Mouse (Mus musculus) CH12.LX (cell line): ENCODE results near the gene Paqr5. TPM values are rescaled to one million over a fixed set of nuclear protein-coding genes. Genes with fewer than 3 reads are reported as not detected.

ENCODE experiments used
- DNase-seq: peaks from one replicate; pipeline ENCODE4 v3.0.0-alpha.2; 2013; ENCODE audit errors: extremely low read depth
- H3K27ac ChIP-seq: 2 replicates; pipeline ENCODE4 v1.5.1; 2012; ENCODE audit warnings: low read depth, mild to moderate bottlenecking, control low read depth, moderate library complexity; ENCODE audit not compliant: insufficient read depth
- H3K27me3 ChIP-seq: replicated peaks from 2 replicates; pipeline ENCODE3; 2012; ENCODE audit warnings: inconsistent platforms
- H3K36me3 ChIP-seq, 2 experiments: replicated peaks in 1 of 2; 2 replicates each; pipeline versions ENCODE3 to v1.6.1; 2012; ENCODE audit warnings: inconsistent platforms in 1 of 2, low read length in 1 of 2, mild to moderate bottlenecking in 1 of 2, mixed read lengths in 1 of 2, moderate library complexity in 1 of 2; ENCODE audit not compliant: control insufficient read depth in 1 of 2, insufficient read depth in 1 of 2
- H3K4me1 ChIP-seq, 2 experiments: 2 replicates each; pipeline ENCODE4 v1.6.1; 2012; ENCODE audit warnings: inconsistent platforms in 1 of 2, moderate library complexity in 1 of 2; ENCODE audit not compliant: insufficient read depth in 2 of 2, control insufficient read depth in 1 of 2
- H3K4me2 ChIP-seq: 2 replicates; pipeline ENCODE4 v1.6.1; 2012; ENCODE audit warnings: low read depth, mild to moderate bottlenecking, control low read depth; ENCODE audit not compliant: poor library complexity, insufficient read depth, severe bottlenecking
- H3K4me3 ChIP-seq, 3 experiments: fragments of 150-350 bp in 1 of 3; sonication (generic) in 1 of 3; replicated peaks in 1 of 3; 2 replicates each; pipeline versions ENCODE3 to v1.5.1; 2011 to 2012; ENCODE audit warnings: low read depth in 2 of 3, low read length in 2 of 3, mild to moderate bottlenecking in 2 of 3, moderate library complexity in 2 of 3, control low read depth in 1 of 3, improper control_type of control experiment in 1 of 3, inconsistent platforms in 1 of 3, mixed read lengths in 1 of 3; ENCODE audit not compliant: poor library complexity in 1 of 3
- H3K79me2 ChIP-seq: replicated peaks from 2 replicates; pipeline ENCODE4 v1.6.1; 2012; ENCODE audit warnings: mild to moderate bottlenecking, moderate library complexity; ENCODE audit not compliant: control insufficient read depth, poor library complexity, insufficient read depth, severe bottlenecking; ENCODE audit errors: extremely low read depth
- H3K9ac ChIP-seq: 2 replicates; pipeline ENCODE4 v1.6.1; 2012; ENCODE audit warnings: low read depth, mild to moderate bottlenecking, control low read depth, moderate library complexity; ENCODE audit not compliant: insufficient read depth
- H3K9me3 ChIP-seq: replicated peaks from 2 replicates; pipeline ENCODE3; 2012; ENCODE audit warnings: low read length, inconsistent platforms, mixed read lengths
- BHLHE40 ChIP-seq: IDR thresholded peaks from 2 replicates; pipeline ENCODE4 v1.6.1; 2011; ENCODE audit warnings: mild to moderate bottlenecking, low read depth, low read length, improper control_type of control experiment
- CHD1 ChIP-seq: IDR thresholded peaks from 2 replicates; pipeline ENCODE4 v1.6.1; 2012; ENCODE audit warnings: low read depth, low read length, improper control_type of control experiment, inconsistent platforms
- CTCF ChIP-seq, 2 experiments: IDR thresholded peaks in 1 of 2; conservative IDR thresholded peaks in 1 of 2; 2 replicates each; pipeline ENCODE4 v1.5.1; 2011 to 2012; ENCODE audit warnings: low read depth in 2 of 2, low read length in 2 of 2, improper control_type of control experiment in 1 of 2, inconsistent platforms in 1 of 2, mild to moderate bottlenecking in 1 of 2, moderate library complexity in 1 of 2
- EP300 ChIP-seq: IDR thresholded peaks from 2 replicates; pipeline ENCODE4 v1.6.1; 2011; ENCODE audit warnings: low read length, improper control_type of control experiment
- HCFC1 ChIP-seq: IDR thresholded peaks from 2 replicates; pipeline ENCODE4 v1.6.1; 2012; ENCODE audit warnings: low read depth, mild to moderate bottlenecking, inconsistent platforms, low read length, improper control_type of control experiment
- JUN ChIP-seq: IDR thresholded peaks from 2 replicates; pipeline ENCODE4 v1.6.1; 2011; ENCODE audit warnings: low read depth, mild to moderate bottlenecking, low read length, improper control_type of control experiment, moderate library complexity; ENCODE audit not compliant: insufficient read depth
- MAFK ChIP-seq: IDR thresholded peaks from 2 replicates; pipeline ENCODE4 v1.6.1; 2011; ENCODE audit warnings: low read length, improper control_type of control experiment; ENCODE audit not compliant: insufficient replicate concordance
- MAX ChIP-seq: IDR thresholded peaks from 2 replicates; pipeline ENCODE4 v1.6.1; 2011; ENCODE audit warnings: low read length, improper control_type of control experiment
- MEF2A ChIP-seq: IDR thresholded peaks from 2 replicates; pipeline ENCODE4 v1.6.1; 2014; ENCODE audit warnings: low read depth, mild to moderate bottlenecking, inconsistent platforms, low read length, improper control_type of control experiment, borderline replicate concordance
- MXI1 ChIP-seq: IDR thresholded peaks from 2 replicates; pipeline ENCODE4 v1.6.1; 2011; ENCODE audit warnings: mild to moderate bottlenecking, low read depth, low read length, improper control_type of control experiment
- NRF1 ChIP-seq: IDR thresholded peaks from 2 replicates; pipeline ENCODE4 v1.6.1; 2014; ENCODE audit warnings: low read depth, mild to moderate bottlenecking, inconsistent platforms, low read length, improper control_type of control experiment, moderate library complexity
- PAX5 ChIP-seq: IDR thresholded peaks from 2 replicates; pipeline ENCODE4 v1.6.1; 2012; ENCODE audit warnings: low read length, inconsistent platforms, mixed read lengths
- POLR2AphosphoS2 ChIP-seq: IDR thresholded peaks from 2 replicates; pipeline ENCODE4 v1.6.1; 2011; ENCODE audit warnings: low read depth, low read length, improper control_type of control experiment
- RCOR1 ChIP-seq: conservative IDR thresholded peaks from 2 replicates; pipeline ENCODE4 v1.6.1; 2012; ENCODE audit warnings: low read depth, mild to moderate bottlenecking, inconsistent platforms, low read length, improper control_type of control experiment
- SIN3A ChIP-seq: IDR thresholded peaks from 2 replicates; pipeline ENCODE4 v1.6.1; 2012; ENCODE audit warnings: low read length, improper control_type of control experiment, inconsistent platforms
- UBTF ChIP-seq: IDR thresholded peaks from 2 replicates; pipeline ENCODE4 v1.6.1; 2012; ENCODE audit warnings: low read depth, mild to moderate bottlenecking, inconsistent platforms, low read length, improper control_type of control experiment, moderate library complexity
- ZC3H11A ChIP-seq: IDR thresholded peaks from 2 replicates; pipeline ENCODE4 v1.6.1; 2012; ENCODE audit warnings: low read depth, mild to moderate bottlenecking, inconsistent platforms, low read length, improper control_type of control experiment
- ZKSCAN1 ChIP-seq: IDR thresholded peaks from 2 replicates; pipeline ENCODE4 v1.6.1; 2012; ENCODE audit warnings: low read depth, inconsistent platforms, low read length, improper control_type of control experiment, borderline replicate concordance
- ZMIZ1 ChIP-seq: IDR thresholded peaks from 2 replicates; pipeline ENCODE4 v1.6.1; 2012; ENCODE audit warnings: low read depth, mild to moderate bottlenecking, inconsistent platforms, low read length, improper control_type of control experiment
- ZNF384 ChIP-seq: IDR thresholded peaks from 2 replicates; pipeline ENCODE4 v1.6.1; 2012; ENCODE audit warnings: low read depth, low read length, improper control_type of control experiment, inconsistent platforms
- dilution Hi-C: fragments of 300-500 bp; cut with MboI; formaldehyde crosslinking; loops from 2 replicates; pipeline ENCODE4 v1.14.3; 2020; ENCODE audit warnings: low sequenced_read_pairs; ENCODE audit not compliant: extremely low pct_unique_long_range_greater_than_20kb, extremely low pct_ligation_motif_present
- in situ Hi-C: fragments of 300-500 bp; cut with MboI; formaldehyde crosslinking; loops from 3 replicates; pipeline ENCODE4 v1.14.3; 2019; ENCODE audit warnings: low sequenced_read_pairs, low pct_ligation_motif_present, low pct_unique_long_range_greater_than_20kb, mixed read lengths
- polyA plus RNA-seq: library from polyadenylated mRNA; unstranded; fragments of >175 nt; gene quantifications from 2 replicates; pipeline ENCODE4 v1.2.1, GENCODE M21; 2012; ENCODE audit warnings: low read depth; ENCODE audit not compliant: insufficient read length
- total RNA-seq, 2 experiments: library from RNA; depleted of rRNA; stranded (reverse); fragments of 300-350 nt in 1 of 2; fragments of >200 nt in 1 of 2; gene quantifications; 2 replicates each; pipeline ENCODE4 v1.2.3; 2012 to 2014

Paqr5 gene
- total and polyA plus RNA-seq, 3 experiments: 0.38 to 0.43 (median 0.39) TPM

DNA sequence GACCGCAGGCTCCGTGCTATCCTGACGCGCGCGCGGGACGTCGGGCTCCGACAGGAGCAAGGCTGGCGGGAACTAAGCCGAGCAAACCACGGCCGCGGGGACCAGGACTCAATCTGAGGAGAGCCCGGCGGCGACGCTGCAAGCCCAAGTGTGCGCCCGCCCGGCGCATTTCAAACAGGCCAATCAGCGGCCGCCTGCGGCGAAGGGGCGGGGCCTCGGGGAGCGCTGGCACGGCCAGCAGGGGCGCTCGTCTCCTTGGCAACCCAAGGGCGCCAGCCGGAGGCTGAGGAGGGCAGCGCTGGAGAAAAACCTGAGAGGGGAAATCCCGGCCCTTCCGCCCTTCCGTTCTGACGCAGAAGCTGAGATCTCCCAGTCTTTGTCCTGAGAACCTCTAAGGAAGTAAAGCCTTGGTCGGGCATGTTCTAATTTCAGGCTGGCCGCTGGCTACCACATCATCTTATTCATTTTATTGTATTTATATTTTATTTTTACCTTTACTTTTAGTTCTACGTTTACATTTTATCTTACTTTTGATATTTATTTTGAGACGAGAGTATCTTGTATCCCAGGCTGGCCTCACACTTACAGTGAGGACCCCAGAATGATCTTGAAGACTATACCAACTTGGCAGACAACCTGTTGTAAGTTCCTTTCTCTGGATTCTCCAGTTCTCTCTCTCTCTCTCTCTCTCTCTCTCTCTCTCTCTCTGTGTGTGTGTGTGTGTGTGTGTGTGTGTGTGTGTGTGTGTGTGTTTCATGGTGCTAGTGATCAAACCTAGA, 79.8 kb downstream of the Paqr5 start, which contains the start of gene Kif23 (continued):
- no peak for TF ChIP-seq UBTF

- Histone ChIP-seq H3K79me2 (peaks cover 23% of the 10 kb centered on the region), H3K27ac (peak overlapping the region; percentile 57; the same call in 1 of the 2 replicates), H3K4me1 (peaks cover 0 to 38% of the 10 kb centered on the region in 2 experiments; a peak in 2 of 4 replicates), H3K9ac (peak overlapping the region; percentile 66), H3K4me2 (peak overlapping the region; percentile 38), H3K27me3 (no peaks in the 10 kb centered on the region), H3K4me3 (peak overlapping the region; percentile 75 to 90 (median 88)), H3K36me3 (peaks cover 9 to 35% of the 10 kb centered on the region in 2 experiments), H3K9me3 (no peaks in the 10 kb centered on the region)
- in situ Hi-C loops (loop anchor here (5.0 to 10.0 kb wide), 2 partner anchors 36 to 299 kb away; no protein-coding TSS in a partner anchor), dilution Hi-C loops (no loop called here)
- no peak for DNase-seq
- TF ChIP-seq ZKSCAN1 (no peak), MXI1 (0 out of 2 replicates have a peak, but pooled peaks have one; percentile 23), ZNF384 (peak; percentile 81), CHD1 (no peak), BHLHE40 (no peak), UBTF (0 out of 2 replicates have a peak, but pooled peaks have one; percentile 41)
These were observed 80.6 kb downstream of the Paqr5 start for GRCm38 (mm10) chr9:61945973-61946611.

DNA sequence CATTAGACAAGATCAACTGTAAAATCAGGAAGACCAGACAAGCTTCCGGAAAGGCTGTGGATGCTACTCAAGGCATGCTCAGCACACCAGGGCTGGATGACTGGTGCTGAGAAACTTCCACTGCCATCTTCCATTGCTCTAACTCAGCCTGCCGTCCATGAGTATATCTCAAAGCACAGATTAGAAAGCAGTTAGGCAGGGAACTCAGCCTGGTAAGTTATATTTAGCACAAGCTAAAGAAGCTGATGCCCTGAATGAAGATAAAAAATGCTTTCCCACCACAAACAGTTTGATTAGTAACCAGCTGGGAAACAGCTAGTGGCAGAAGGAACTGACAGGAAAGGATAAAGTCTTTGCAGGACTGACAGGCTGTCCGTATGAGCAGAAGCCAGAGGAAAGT, 85.6 kb downstream of the Paqr5 start:
- dilution Hi-C loops: no loop called here
- DNase-seq: no peak
- H3K9me3 ChIP-seq: no peaks in the 10 kb centered on the region
- no peak overlapping the region for H3K27ac ChIP-seq
- H3K4me1 ChIP-seq: peaks cover 4 to 47% of the 10 kb centered on the region in 2 experiments; a peak in 3 of 4 replicates
- in situ Hi-C loops: loop anchor here (10.0 kb wide), 1 partner anchor 304 kb away; no protein-coding TSS in a partner anchor
- no peaks in the 10 kb centered on the region for H3K27me3 ChIP-seq
- no peak overlapping the region for H3K4me2 ChIP-seq
- H3K79me2 ChIP-seq: peaks cover 21% of the 10 kb centered on the region
- H3K4me3 ChIP-seq: no peak overlapping the region
- peaks cover 49 to 80% of the 10 kb centered on the region in 2 experiments for H3K36me3 ChIP-seq
- H3K9ac ChIP-seq: no peak overlapping the region
- TF ChIP-seq MAFK: no peak
- TF ChIP-seq SIN3A: no peak
- no peak for TF ChIP-seq PAX5
- TF ChIP-seq ZC3H11A: no peak
- no peak for TF ChIP-seq HCFC1
- no peak for TF ChIP-seq NRF1
- no peak for TF ChIP-seq MXI1
- TF ChIP-seq ZMIZ1: no peak
- TF ChIP-seq JUN: no peak
- TF ChIP-seq MAX: no peak
- TF ChIP-seq RCOR1: no peak
- TF ChIP-seq POLR2AphosphoS2: no peak
- no peak for TF ChIP-seq EP300
- TF ChIP-seq MEF2A: no peak
- TF ChIP-seq CTCF (conservative IDR thresholded peaks at IDR 0.05 in 1 of 2, IDR thresholded peaks at IDR 0.05 in 1 of 2; ENCODE audit: low read depth in 2 of 2, low read length in 2 of 2): no peak
